Mouse (Mus musculus) liver, embryonic 15.5 days (tissue): ENCODE measurements at regions not wholly inside any gene's neighbourhood (a gene's known extent, or its start where the extent isn't known, plus 50 kb on each side); places are given as distances from the start of the nearest gene placed in this dataset.

Experiments
- ATAC-seq: fragments of 200-750 bp; cut with Nextera tagmentation; 2 replicates; pipeline ENCODE4 v1.8.0; 2017; ENCODE audit warnings: moderate number of reproducible peaks, mild to moderate bottlenecking, moderate library complexity; ENCODE audit not compliant: insufficient read depth
- H3K27ac ChIP-seq: fragments of 300-500 bp; sonication (generic); replicated peaks from 2 replicates; pipeline ENCODE4 v1.5.1; 2015; ENCODE audit warnings: mild to moderate bottlenecking, inconsistent platforms
- H3K27me3 ChIP-seq: fragments of 300-500 bp; sonication (generic); 2 replicates; pipeline ENCODE4 v1.6.1; 2015; ENCODE audit warnings: mild to moderate bottlenecking, inconsistent platforms
- H3K36me3 ChIP-seq: fragments of 300-500 bp; sonication (generic); replicated peaks from 2 replicates; pipeline ENCODE4 v1.6.1; 2015; ENCODE audit warnings: moderate library complexity, mild to moderate bottlenecking, inconsistent platforms
- H3K4me1 ChIP-seq: fragments of 300-500 bp; sonication (generic); replicated peaks from 2 replicates; pipeline ENCODE4 v1.6.1; 2015; ENCODE audit warnings: inconsistent platforms
- H3K4me2 ChIP-seq: fragments of 300-500 bp; sonication (generic); 2 replicates; pipeline ENCODE4 v1.6.1; 2015; ENCODE audit warnings: moderate library complexity, mild to moderate bottlenecking, inconsistent platforms
- H3K4me3 ChIP-seq: fragments of 300-500 bp; sonication (generic); replicated peaks from 2 replicates; pipeline ENCODE4 v1.5.1; 2015; ENCODE audit warnings: mild to moderate bottlenecking, inconsistent platforms
- H3K9ac ChIP-seq: fragments of 300-500 bp; sonication (generic); 2 replicates; pipeline ENCODE4 v1.6.1; 2015; ENCODE audit warnings: moderate library complexity, mild to moderate bottlenecking, inconsistent platforms
- H3K9me3 ChIP-seq: fragments of 300-500 bp; sonication (generic); replicated peaks from 2 replicates; pipeline ENCODE4 v1.6.1; 2016; ENCODE audit warnings: inconsistent platforms
- WGBS: fragments of 180-500 bp; shearing (Covaris S2); methylation state at CpG from one replicate; pipeline ENCODE4 v1.1.7; 2015; ENCODE audit warnings: mixed read lengths; ENCODE audit not compliant: insufficient replicate concordance; 5-methylcytosine and 5-hydroxymethylcytosine counted together

DNA sequence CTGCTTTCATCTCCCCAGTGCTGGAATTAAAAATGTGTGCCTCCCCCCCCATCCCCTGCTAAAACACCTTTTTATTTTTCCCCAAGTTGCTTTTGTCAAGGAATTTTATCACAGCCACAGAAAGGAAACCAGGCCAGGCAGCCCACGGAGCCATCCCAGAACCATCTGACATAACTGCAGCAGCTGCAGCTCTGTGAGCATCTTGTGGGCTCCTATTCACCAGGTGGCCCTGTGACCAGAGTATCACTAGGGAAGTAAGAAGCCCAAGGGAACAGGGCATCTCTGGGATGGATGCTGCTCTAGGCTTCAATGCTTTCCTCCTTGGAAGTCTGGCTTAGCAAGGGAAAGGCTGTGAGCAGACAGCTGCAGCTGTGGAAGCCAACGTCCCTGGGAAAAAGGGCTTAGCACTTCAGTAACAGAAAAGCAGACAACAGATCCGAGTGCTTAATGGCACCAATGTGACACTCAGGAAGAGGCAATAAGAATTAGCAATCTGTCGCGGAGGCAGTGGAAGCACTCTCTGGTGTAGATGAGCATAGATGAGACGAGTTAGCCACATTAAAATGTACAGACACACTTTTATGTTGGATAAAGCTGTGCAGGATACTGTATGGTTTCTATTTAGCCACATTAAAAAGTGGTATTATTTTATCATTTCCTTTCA lies 1183.0 kb downstream of the 4930447A16Rik start:
- no peak overlapping the region for H3K4me3 ChIP-seq
- no peaks in the 10 kb centered on the region for H3K4me1 ChIP-seq
- H3K27ac ChIP-seq, result no peak overlapping the region
- ATAC-seq, result no peak
- no peak overlapping the region for H3K9ac ChIP-seq
- no peaks in the 10 kb centered on the region for H3K36me3 ChIP-seq
- H3K4me2 ChIP-seq, result no peak overlapping the region
- 67% methylated on average over 6 of the region's 6 CpGs for WGBS
- H3K27me3 ChIP-seq, result peaks cover 4% of the 10 kb centered on the region
- no peaks in the 10 kb centered on the region for H3K9me3 ChIP-seq

DNA sequence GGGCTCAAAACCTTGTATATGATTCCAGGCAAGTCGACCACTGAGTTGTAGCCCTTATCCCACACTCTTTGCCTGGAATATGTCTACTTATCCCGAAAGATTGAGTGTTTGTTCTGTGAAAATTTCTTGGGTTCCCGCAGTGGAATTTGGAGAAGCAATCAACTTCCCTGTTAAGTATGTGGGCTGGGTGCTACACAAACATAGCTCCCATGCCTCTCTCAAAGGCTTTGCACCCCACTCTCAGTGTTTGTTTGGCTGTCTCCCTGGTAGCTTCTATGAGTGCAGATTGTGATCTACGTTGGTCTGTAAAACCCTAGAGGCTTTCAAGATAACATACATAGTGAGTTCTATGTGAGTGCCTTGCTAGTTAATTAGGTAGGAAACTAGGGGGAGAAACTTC lies 1184.2 kb downstream of the 4930447A16Rik start:
- WGBS, result 69% methylated on average over 4 of the region's 4 CpGs
- no peaks in the 10 kb centered on the region for H3K9me3 ChIP-seq
- H3K4me3 ChIP-seq, result no peak overlapping the region
- no peaks in the 10 kb centered on the region for H3K4me1 ChIP-seq
- no peak overlapping the region for H3K9ac ChIP-seq
- H3K4me2 ChIP-seq, result no peak overlapping the region
- H3K27ac ChIP-seq, result no peak overlapping the region
- H3K36me3 ChIP-seq, result no peaks in the 10 kb centered on the region
- no peak for ATAC-seq
- H3K27me3 ChIP-seq, result peaks cover 4% of the 10 kb centered on the region
